Mouse (Mus musculus) forebrain, postnatal 0 days (tissue): ENCODE results near the gene Mogat1. TPM values are rescaled to one million over a fixed set of nuclear protein-coding genes. Genes with fewer than 3 reads are reported as not detected.
A peak's percentile ranks its signal among the peaks of the same experiment; 100 is the strongest.
"Not testable (repeated sequence)": the region's sequence is repeated elsewhere in the genome, so short reads cannot be mapped to it uniquely, and the experiment has no call there.

ENCODE experiments used
- ATAC-seq: fragments of 200-750 bp; cut with Nextera tagmentation; 2 replicates; pipeline ENCODE4 v1.8.0; 2017; ENCODE audit warnings: mild to moderate bottlenecking, moderate library complexity
- DNase-seq: peaks from one replicate; pipeline ENCODE4 v3.0.0-alpha.2; 2015
- H3K27ac ChIP-seq: fragments of 300-500 bp; sonication (generic); 2 replicates; pipeline ENCODE4 v1.5.1; 2014; ENCODE audit warnings: low read depth, mild to moderate bottlenecking, antibody characterized with exemption, low read length, moderate library complexity, mixed read lengths
- H3K27me3 ChIP-seq: fragments of 300-500 bp; sonication (generic); 2 replicates; pipeline ENCODE4 v1.6.1; 2014; ENCODE audit warnings: mild to moderate bottlenecking, low read length, mixed read lengths; ENCODE audit not compliant: insufficient read depth
- H3K36me3 ChIP-seq: fragments of 300-500 bp; sonication (generic); 2 replicates; pipeline ENCODE4 v1.6.1; 2014; ENCODE audit warnings: mild to moderate bottlenecking, moderate library complexity; ENCODE audit not compliant: insufficient read depth
- H3K4me1 ChIP-seq: fragments of 300-500 bp; sonication (generic); 2 replicates; pipeline ENCODE4 v1.6.1; 2014; ENCODE audit warnings: antibody characterized with exemption; ENCODE audit not compliant: insufficient read depth
- H3K4me2 ChIP-seq: fragments of 300-500 bp; sonication (generic); 2 replicates; pipeline ENCODE4 v1.6.1; 2014; ENCODE audit warnings: low read depth, mild to moderate bottlenecking, moderate library complexity
- H3K4me3 ChIP-seq: fragments of 300-500 bp; sonication (generic); 2 replicates; pipeline ENCODE4 v1.5.1; 2014; ENCODE audit warnings: low read depth, low read length, mixed read lengths
- H3K9ac ChIP-seq: fragments of 300-500 bp; sonication (generic); 2 replicates; pipeline ENCODE4 v1.6.1; 2014; ENCODE audit warnings: mild to moderate bottlenecking
- H3K9me3 ChIP-seq: fragments of 300-500 bp; sonication (generic); 2 replicates; pipeline ENCODE4 v1.6.1; 2016; ENCODE audit warnings: low read length
- CTCF ChIP-seq: sonication (generic); IDR thresholded peaks from 2 replicates; pipeline ENCODE4 v1.5.1; 2016; ENCODE audit warnings: antibody characterized with exemption, control low read depth, low read depth
- WGBS: fragments of 180-500 bp; shearing (Covaris S2); extraction: QIAGEN DNeasy Blood & Tissue Kit; methylation state at CpG from one replicate; pipeline ENCODE4 v1.1.7; 2014; 5-methylcytosine and 5-hydroxymethylcytosine counted together
- polyA plus RNA-seq: library from polyadenylated mRNA; unstranded; fragments of >200 nt; fragmentation: Nextera tagmentation; extraction: Ambion mirVana; gene quantifications from 2 replicates; pipeline ENCODE4 v1.2.1, GENCODE M21; 2015
- total RNA-seq: library from RNA; depleted of rRNA; stranded (reverse); fragments of >200 nt; gene quantifications from 2 replicates; pipeline ENCODE4 v1.2.3, GENCODE M21; 2014

Gene Mogat1
- total and polyA plus RNA-seq, 2 experiments from 2014 or later, result 0.34 to 1.1 TPM

GRCm38 (mm10) chr1:78501036-78501435, 9.8 kb upstream of the Mogat1 start:
- no peak for DNase-seq
- Histone ChIP-seq H3K27ac (no peak overlapping the region), H3K4me1 (no peaks in the 10 kb centered on the region), H3K27me3 (no peaks in the 10 kb centered on the region), H3K4me2 (no peak overlapping the region), H3K4me3 (no peak overlapping the region), H3K9ac (no peak overlapping the region), H3K36me3 (no peaks in the 10 kb centered on the region), H3K9me3 (no peaks in the 10 kb centered on the region)
- WGBS, result 94% methylated on average over 16 of the region's 16 CpGs
- TF ChIP-seq CTCF, result no peak
- ATAC-seq, result no peak

GRCm38 (mm10) chr1:78501856-78502255, 8.9 kb upstream of the Mogat1 start:
- H3K27ac ChIP-seq, H3K4me2 ChIP-seq, H3K27me3 ChIP-seq, H3K4me1 ChIP-seq, H3K36me3 ChIP-seq, DNase-seq, H3K9ac ChIP-seq, ATAC-seq, H3K9me3 ChIP-seq, H3K4me3 ChIP-seq: not testable (repeated sequence)
- WGBS, result 91% methylated on average over 12 of the region's 12 CpGs

- H3K4me3 ChIP-seq, result no peak overlapping the region
- H3K36me3 ChIP-seq, result no peaks in the 10 kb centered on the region
- ATAC-seq (no peak), DNase-seq (no peak)
- no peak overlapping the region for H3K27ac ChIP-seq
- no peak for TF ChIP-seq CTCF
- no peaks in the 10 kb centered on the region for H3K27me3 ChIP-seq
- H3K9ac ChIP-seq, result no peak overlapping the region
- 92% methylated on average over 6 of the region's 6 CpGs for WGBS
- no peak overlapping the region for H3K4me2 ChIP-seq
- no peaks in the 10 kb centered on the region for H3K4me1 ChIP-seq
- H3K9me3 ChIP-seq, result no peaks in the 10 kb centered on the region
These were observed 8.3 kb upstream of the Mogat1 start for GRCm38 (mm10) chr1:78502527-78502926.

- H3K9me3 ChIP-seq, result no peaks in the 10 kb centered on the region
- H3K27ac ChIP-seq, result no peak overlapping the region
- no peak overlapping the region for H3K4me2 ChIP-seq
- H3K9ac ChIP-seq, result no peak overlapping the region
- no peak for TF ChIP-seq CTCF
- 55% methylated on average over 1 of the region's 1 CpGs for WGBS
- no peaks in the 10 kb centered on the region for H3K4me1 ChIP-seq
- no peak overlapping the region for H3K4me3 ChIP-seq
- H3K36me3 ChIP-seq, result no peaks in the 10 kb centered on the region
- no peaks in the 10 kb centered on the region for H3K27me3 ChIP-seq
- no peak for DNase-seq
- no peak for ATAC-seq
These were observed 3.7 kb upstream of the Mogat1 start for GRCm38 (mm10) chr1:78507137-78507536.

GRCm38 (mm10) chr1:78511621-78512160, 900 bp downstream of the Mogat1 start, which contains the start of gene BC035947:
BC035947 (minus strand) TSS chr1:78512158.
- no peak for TF ChIP-seq CTCF
- 6% methylated on average over 25 of the region's 25 CpGs for WGBS
- H3K27ac ChIP-seq, result no peak within 1 kb of the TSS
- no peaks in the 10 kb centered on the region for H3K36me3 ChIP-seq
- no peaks in the 10 kb centered on the region for H3K9me3 ChIP-seq
- no peak for DNase-seq
- no peaks in the 10 kb centered on the region for H3K27me3 ChIP-seq
- no peak for ATAC-seq
- H3K4me1 ChIP-seq, result no peaks in the 10 kb centered on the region
- peak within 1 kb of the TSS; percentile 23 for H3K4me3 ChIP-seq
- peak within 1 kb of the TSS; percentile 47 for H3K4me2 ChIP-seq
- no peak within 1 kb of the TSS for H3K9ac ChIP-seq

GRCm38 (mm10) chr1:78512756-78513155, 2.0 kb downstream of the Mogat1 start:
- 73% methylated on average over 8 of the region's 8 CpGs for WGBS
- Histone ChIP-seq H3K36me3 (no peaks in the 10 kb centered on the region), H3K9ac (no peak overlapping the region), H3K9me3 (no peaks in the 10 kb centered on the region), H3K4me1 (no peaks in the 10 kb centered on the region), H3K4me2 (no peak overlapping the region), H3K4me3 (no peak overlapping the region), H3K27ac (no peak overlapping the region), H3K27me3 (no peaks in the 10 kb centered on the region)
- ATAC-seq, result no peak
- no peak for TF ChIP-seq CTCF
- DNase-seq, result no peak

- no peak for TF ChIP-seq CTCF
- H3K27me3 ChIP-seq, result no peaks in the 10 kb centered on the region
- no peak overlapping the region for H3K4me3 ChIP-seq
- H3K36me3 ChIP-seq, result no peaks in the 10 kb centered on the region
- no peak overlapping the region for H3K27ac ChIP-seq
- no peaks in the 10 kb centered on the region for H3K4me1 ChIP-seq
- no peak for ATAC-seq
- no peak overlapping the region for H3K9ac ChIP-seq
- WGBS, result 85% methylated on average over 7 of the region's 7 CpGs
- DNase-seq, result no peak
- H3K9me3 ChIP-seq, result no peaks in the 10 kb centered on the region
- H3K4me2 ChIP-seq, result no peak overlapping the region
These were observed 8.1 kb downstream of the Mogat1 start for GRCm38 (mm10) chr1:78518907-78519306.
